Mouse (Mus musculus): Measurements from ENCODE around the gene Taf3. TPM values are rescaled to one million over a fixed set of nuclear protein-coding genes. Genes with fewer than 3 reads are reported as not detected.

Taf3 gene
- total and polyA plus RNA-seq, 3 experiments, result 5.5 to 30.8 (median 20.8) TPM

GRCm38 (mm10) chr2:9883803-9884532, 164.4 kb downstream of the Taf3 start:
- Histone ChIP-seq H3K9me3 (replicated peaks) (peaks cover 9% of the 10 kb centered on the region), H3K4me1 (ENCODE audit: insufficient read depth, low read depth, low read length) (peaks cover 69% of the 10 kb centered on the region), H3K36me3 (replicated peaks) (peaks cover 47% of the 10 kb centered on the region), H3K27me3 (ENCODE audit: insufficient read depth, low read length) (peaks cover 44% of the 10 kb centered on the region), H3K4me3 (ENCODE audit: low read depth, low read length) (no peak overlapping the region)
- ATAC-seq (ENCODE audit: extremely low read depth, insufficient number of reproducible peaks, low FRiP score, poor library complexity, severe bottlenecking) (no peak), DNase-seq (ENCODE audit: low spot score) (no peak)
- TF ChIP-seq TAL1 (conservative IDR thresholded peaks at IDR 0.05; ENCODE audit: low read depth, low read length) (no peak), POLR2AphosphoS5 (IDR thresholded peaks at IDR 0.05; ENCODE audit: insufficient replicate concordance, low read depth, low read length) (no peak), GATA1 (IDR thresholded peaks at IDR 0.05; ENCODE audit: borderline replicate concordance, low read length) (no peak), CTCF (IDR thresholded peaks at IDR 0.05; ENCODE audit: low read depth, low read length) (no peak), GATA2 (IDR thresholded peaks at IDR 0.05; ENCODE audit: borderline replicate concordance, low read depth, low read length) (no peak)

- ATAC-seq (ENCODE audit: extremely low read depth, insufficient number of reproducible peaks, low FRiP score, poor library complexity, severe bottlenecking) (no peak), DNase-seq (ENCODE audit: low spot score) (no peak)
- TF ChIP-seq POLR2AphosphoS5 (IDR thresholded peaks at IDR 0.05; ENCODE audit: insufficient replicate concordance, low read depth, low read length), result no peak
- Histone ChIP-seq H3K4me3 (ENCODE audit: low read depth, low read length) (no peak overlapping the region; the same call in 1 of the 2 replicates), H3K36me3 (replicated peaks) (peaks cover 47% of the 10 kb centered on the region), H3K9me3 (replicated peaks) (peaks cover 9% of the 10 kb centered on the region), H3K27me3 (ENCODE audit: insufficient read depth, low read length) (peaks cover 44% of the 10 kb centered on the region), H3K4me1 (ENCODE audit: insufficient read depth, low read depth, low read length) (peaks cover 70% of the 10 kb centered on the region)
Measured at GRCm38 (mm10) chr2:9882926-9883802, 165.2 kb downstream of the Taf3 start.

DNA sequence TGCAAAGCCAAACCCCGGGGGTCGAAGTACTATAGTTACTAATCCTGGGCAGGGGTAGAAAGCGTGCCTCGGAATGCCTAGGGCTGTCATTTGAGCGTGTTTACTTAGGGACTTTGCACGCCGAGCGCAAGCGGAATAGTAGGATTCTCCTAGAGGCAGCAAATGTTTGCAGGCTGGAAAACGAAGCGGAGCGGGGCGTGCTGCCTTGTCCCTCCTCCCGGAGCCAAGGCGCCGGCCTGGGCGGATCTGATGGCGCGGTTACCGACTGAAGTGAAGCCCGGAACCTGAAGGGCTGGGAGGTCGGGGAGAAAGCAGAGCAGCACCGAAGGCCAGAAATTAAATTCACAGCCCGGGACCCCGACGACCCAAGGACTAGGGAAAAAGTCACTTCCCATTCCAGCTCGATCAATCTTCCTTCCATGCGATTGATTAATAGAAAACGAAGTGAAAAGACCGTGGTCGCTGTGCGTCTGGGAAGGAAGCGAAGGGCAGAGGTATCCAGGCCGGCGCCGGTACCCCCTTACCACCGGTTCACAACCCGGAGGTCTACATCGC, 165.9 kb downstream of the Taf3 start:
- Histone ChIP-seq H3K27me3 (ENCODE audit: insufficient read depth, low read length) (peaks cover 50% of the 10 kb centered on the region), H3K4me3 (ENCODE audit: low read depth, low read length) (no peak overlapping the region), H3K4me1 (ENCODE audit: insufficient read depth, low read depth, low read length) (peaks cover 69% of the 10 kb centered on the region), H3K36me3 (replicated peaks) (peaks cover 48% of the 10 kb centered on the region), H3K9me3 (replicated peaks) (peaks cover 9% of the 10 kb centered on the region)
- no peak for TF ChIP-seq TAL1 (conservative IDR thresholded peaks at IDR 0.05; ENCODE audit: low read depth, low read length)
- no peak for TF ChIP-seq CTCF (IDR thresholded peaks at IDR 0.05; ENCODE audit: low read depth, low read length)
- TF ChIP-seq POLR2AphosphoS5 (IDR thresholded peaks at IDR 0.05; ENCODE audit: insufficient replicate concordance, low read depth, low read length), result no peak
- no peak for TF ChIP-seq GATA1 (IDR thresholded peaks at IDR 0.05; ENCODE audit: borderline replicate concordance, low read length)
- TF ChIP-seq GATA2 (IDR thresholded peaks at IDR 0.05; ENCODE audit: borderline replicate concordance, low read depth, low read length), result no peak
- no peak for ATAC-seq (ENCODE audit: extremely low read depth, insufficient number of reproducible peaks, low FRiP score, poor library complexity, severe bottlenecking)
- no peak for DNase-seq (ENCODE audit: low spot score)

DNA sequence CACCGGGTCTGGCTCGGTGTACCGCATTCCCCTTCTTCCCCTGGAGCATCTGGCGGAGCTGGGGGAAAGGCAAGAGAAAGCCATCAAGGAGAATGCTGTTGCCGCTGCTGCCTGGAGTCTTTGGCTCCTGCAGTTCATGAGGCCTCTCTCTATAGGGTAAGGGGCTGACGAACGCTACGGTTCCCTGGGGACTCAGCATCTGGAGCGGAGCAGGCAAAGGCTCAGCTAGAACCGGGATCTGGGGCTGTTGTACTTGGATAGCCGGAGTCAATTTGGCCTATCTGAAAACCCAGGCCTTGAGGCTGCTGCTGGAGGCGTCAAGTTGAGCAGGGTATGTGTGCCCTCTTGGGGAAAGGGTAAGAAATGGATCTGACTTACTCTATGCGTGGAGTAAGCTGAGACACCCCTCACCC, 166.8 kb downstream of the Taf3 start:
- Histone ChIP-seq H3K4me3 (ENCODE audit: low read depth, low read length) (no peak overlapping the region), H3K36me3 (replicated peaks) (peaks cover 52% of the 10 kb centered on the region)

GRCm38 (mm10) chr2:9881051-9881591, 167.3 kb downstream of the Taf3 start, which contains the start of gene 4930412O13Rik:
4930412O13Rik (plus strand) TSS chr2:9881252.
- H3K27me3 ChIP-seq (ENCODE audit: insufficient read depth, low read length), result peaks cover 60% of the 10 kb centered on the region
- DNase-seq (ENCODE audit: low spot score) (no peak), ATAC-seq (ENCODE audit: extremely low read depth, insufficient number of reproducible peaks, low FRiP score, poor library complexity, severe bottlenecking) (no peak)
- no peak within 1 kb of the TSS; the same call in 1 of the 2 replicates for H3K4me3 ChIP-seq (ENCODE audit: low read depth, low read length)
- H3K36me3 ChIP-seq (replicated peaks), result peaks cover 53% of the 10 kb centered on the region
- H3K4me1 ChIP-seq (ENCODE audit: insufficient read depth, low read depth, low read length), result peaks cover 61% of the 10 kb centered on the region
- peaks cover 9% of the 10 kb centered on the region for H3K9me3 ChIP-seq (replicated peaks)
- no peak for TF ChIP-seq POLR2AphosphoS5 (IDR thresholded peaks at IDR 0.05; ENCODE audit: insufficient replicate concordance, low read depth, low read length)
- TF ChIP-seq CTCF (IDR thresholded peaks at IDR 0.05; ENCODE audit: low read depth, low read length), result no peak
- no peak for TF ChIP-seq TAL1 (conservative IDR thresholded peaks at IDR 0.05; ENCODE audit: low read depth, low read length)
- no peak for TF ChIP-seq GATA2 (IDR thresholded peaks at IDR 0.05; ENCODE audit: borderline replicate concordance, low read depth, low read length)
- no peak for TF ChIP-seq GATA1 (IDR thresholded peaks at IDR 0.05; ENCODE audit: borderline replicate concordance, low read length)

More for the DNA sequence above, 166.8 kb downstream of the Taf3 start:
- DNase-seq (ENCODE audit: low spot score), result no peak
- Histone ChIP-seq H3K4me1 (ENCODE audit: insufficient read depth, low read depth, low read length) (peaks cover 65% of the 10 kb centered on the region), H3K27me3 (ENCODE audit: insufficient read depth, low read length) (peaks cover 58% of the 10 kb centered on the region), H3K9me3 (replicated peaks) (peaks cover 9% of the 10 kb centered on the region)
- no peak for ATAC-seq (ENCODE audit: extremely low read depth, insufficient number of reproducible peaks, low FRiP score, poor library complexity, severe bottlenecking)
- TF ChIP-seq TAL1 (conservative IDR thresholded peaks at IDR 0.05; ENCODE audit: low read depth, low read length), result no peak
- TF ChIP-seq GATA2 (IDR thresholded peaks at IDR 0.05; ENCODE audit: borderline replicate concordance, low read depth, low read length), result no peak
- TF ChIP-seq GATA1 (IDR thresholded peaks at IDR 0.05; ENCODE audit: borderline replicate concordance, low read length), result no peak
- no peak for TF ChIP-seq CTCF (IDR thresholded peaks at IDR 0.05; ENCODE audit: low read depth, low read length)
- TF ChIP-seq POLR2AphosphoS5 (IDR thresholded peaks at IDR 0.05; ENCODE audit: insufficient replicate concordance, low read depth, low read length), result no peak

Data from G1E (cell line).